Mouse (Mus musculus) C2C12 (cell line): ENCODE results near the gene Atn1.

Experiments used
- CEBPB ChIP-seq: IDR thresholded peaks from one replicate; pipeline ENCODE4 v1.6.1; 2011; ENCODE audit warnings: low read depth, mild to moderate bottlenecking, control low read depth, moderate library complexity
- CTCF ChIP-seq: IDR thresholded peaks from one replicate; pipeline ENCODE4 v1.5.1; 2011; ENCODE audit not compliant: control insufficient read depth, insufficient read depth, insufficient read length
- FOSL1 ChIP-seq: IDR thresholded peaks from one replicate; pipeline ENCODE4 v1.8.0; 2011; ENCODE audit warnings: mild to moderate bottlenecking, low read length; ENCODE audit not compliant: poor library complexity, insufficient read depth, severe bottlenecking
- MAX ChIP-seq: IDR thresholded peaks from one replicate; pipeline ENCODE4 v1.6.1; 2011; ENCODE audit warnings: mild to moderate bottlenecking, control low read depth
- MYOD1 ChIP-seq: IDR thresholded peaks from one replicate; pipeline ENCODE4 v1.6.1; 2011; ENCODE audit warnings: low read depth; ENCODE audit not compliant: control insufficient read depth, insufficient read length
- MYOG ChIP-seq: IDR thresholded peaks from one replicate; pipeline ENCODE4 v1.6.1; 2011; ENCODE audit not compliant: control insufficient read depth, insufficient read length; ENCODE audit errors: extremely low read depth
- USF1 ChIP-seq: IDR thresholded peaks from one replicate; pipeline ENCODE4 v1.6.1; 2011; ENCODE audit warnings: low read depth, mild to moderate bottlenecking, control low read depth, moderate library complexity

DNA sequence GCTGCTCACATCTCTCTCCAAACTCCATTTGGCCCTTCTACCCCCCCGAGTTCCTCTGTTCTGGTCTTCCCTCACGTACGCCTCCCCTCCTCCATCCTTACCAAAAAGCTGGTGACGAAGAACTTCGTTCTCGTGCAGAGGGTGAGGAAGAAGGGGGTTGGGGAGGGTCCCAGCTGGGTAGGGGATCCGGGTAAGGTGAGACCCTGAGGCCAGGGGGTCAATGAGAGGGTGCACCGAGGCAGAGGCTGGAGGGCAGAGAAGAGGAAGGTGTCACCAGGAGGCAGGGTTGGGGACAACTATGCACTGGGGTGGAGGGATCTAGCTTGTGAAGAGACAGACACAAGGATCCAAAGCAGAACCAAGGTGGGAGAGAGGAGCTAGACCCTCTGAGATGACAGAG is 12.7 kb downstream of the Atn1 start:
- TF ChIP-seq CTCF, result no peak
- no peak for TF ChIP-seq USF1
- no peak for TF ChIP-seq MYOD1
- no peak for TF ChIP-seq CEBPB
- TF ChIP-seq FOSL1, result no peak
- no peak for TF ChIP-seq MYOG
- TF ChIP-seq MAX, result no peak
